Mouse (Mus musculus) thymus, adult 2 months (tissue): ENCODE data around the gene Pgpep1l. TPM values are rescaled to one million over a fixed set of nuclear protein-coding genes. Genes with fewer than 3 reads are reported as not detected.

Experiments used
- DNase-seq: peaks from one replicate; pipeline ENCODE4 v3.0.0; 2021
- H3K27ac ChIP-seq: fragments of 200-500 bp; 2 replicates; pipeline ENCODE4 v1.5.1; 2012; ENCODE audit warnings: low read length, control low read depth; ENCODE audit not compliant: control insufficient read depth, insufficient read depth
- H3K27me3 ChIP-seq: fragments of 200-500 bp; 2 replicates; pipeline ENCODE4 v1.6.1; 2012; ENCODE audit warnings: mild to moderate bottlenecking, low read length, moderate library complexity, mixed read lengths; ENCODE audit not compliant: control insufficient read depth, insufficient read depth
- H3K36me3 ChIP-seq: fragments of 200-500 bp; 2 replicates; pipeline ENCODE4 v1.6.1; 2012; ENCODE audit warnings: mild to moderate bottlenecking, low read length, moderate library complexity; ENCODE audit not compliant: control insufficient read depth, insufficient read depth
- H3K4me1 ChIP-seq: fragments of 200-500 bp; replicated peaks from 2 replicates; pipeline ENCODE4 v1.6.1; 2012; ENCODE audit warnings: low read length; ENCODE audit not compliant: control insufficient read depth, insufficient read depth
- H3K4me3 ChIP-seq: fragments of 200-500 bp; 2 replicates; pipeline ENCODE4 v1.5.1; 2012; ENCODE audit warnings: mild to moderate bottlenecking, low read length, control low read depth, moderate library complexity; ENCODE audit not compliant: control insufficient read depth, insufficient read depth
- CTCF ChIP-seq: fragments of 200-500 bp; IDR thresholded peaks from 2 replicates; pipeline ENCODE4 v1.5.1; 2012; ENCODE audit warnings: mild to moderate bottlenecking, control low read depth, low read length, moderate library complexity, borderline replicate concordance; ENCODE audit not compliant: control insufficient read depth, poor library complexity, insufficient read depth; ENCODE audit errors: extremely low read depth
- POLR2A ChIP-seq: fragments of 200-500 bp; IDR thresholded peaks from 2 replicates; pipeline ENCODE4 v1.6.1; 2012; ENCODE audit warnings: mild to moderate bottlenecking, low read length, control low read depth, moderate library complexity; ENCODE audit not compliant: control insufficient read depth, poor library complexity, insufficient read depth; ENCODE audit errors: extremely low read depth
- WGBS: fragments of 180-500 bp; shearing (Covaris S2); methylation state at CpG from one replicate; pipeline ENCODE4 v1.1.7; 2018; 5-methylcytosine and 5-hydroxymethylcytosine counted together
- polyA plus RNA-seq: library from polyadenylated mRNA; depleted of rRNA; stranded (reverse); fragments of >200 nt; gene quantifications from 2 replicates; pipeline ENCODE4 v1.2.3, GENCODE M21; 2012; rRNA removed

Gene Pgpep1l
- polyA plus RNA-seq, 1 experiment = 1.5 TPM

DNA sequence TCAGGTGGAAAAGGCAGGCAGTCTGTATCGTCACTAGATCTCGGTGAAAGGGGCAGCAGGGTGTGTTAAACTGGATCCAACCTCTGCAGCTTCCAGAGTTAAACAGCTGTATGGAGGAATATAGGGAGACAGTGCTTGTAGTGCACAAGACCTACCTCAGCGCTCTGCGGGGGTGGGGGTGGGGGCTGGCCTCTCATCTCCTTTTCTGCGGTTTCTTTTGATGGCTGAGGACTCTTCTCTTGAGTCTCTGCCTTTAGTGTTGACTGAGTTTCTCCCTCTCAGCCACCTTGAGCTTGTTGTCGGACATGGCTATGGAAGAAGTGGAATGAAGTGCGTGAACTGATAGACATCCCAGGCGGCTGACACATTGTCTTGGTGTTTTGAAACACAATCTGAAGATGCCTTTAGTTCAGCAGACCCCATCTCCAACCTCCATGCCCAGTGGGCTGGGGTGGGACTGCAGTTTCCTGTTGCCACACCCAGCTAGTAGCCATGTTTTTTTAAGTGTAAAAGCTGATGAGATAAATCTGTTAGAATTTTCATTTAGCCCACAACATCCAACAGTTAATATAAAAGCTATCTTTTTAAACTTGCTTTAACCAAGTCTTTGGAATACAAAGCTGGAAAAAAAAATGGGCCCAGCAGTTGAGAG lies 58.1 kb downstream of the Pgpep1l start:
- Histone ChIP-seq H3K4me3 (no peak overlapping the region), H3K4me1 (peaks cover 28% of the 10 kb centered on the region), H3K27me3 (no peaks in the 10 kb centered on the region), H3K27ac (no peak overlapping the region), H3K36me3 (no peaks in the 10 kb centered on the region; the same call in 1 of the 2 replicates)
- WGBS = 59% methylated on average over 8 of the region's 8 CpGs
- TF ChIP-seq CTCF (no peak), POLR2A (no peak)
- no peak for DNase-seq

DNA sequence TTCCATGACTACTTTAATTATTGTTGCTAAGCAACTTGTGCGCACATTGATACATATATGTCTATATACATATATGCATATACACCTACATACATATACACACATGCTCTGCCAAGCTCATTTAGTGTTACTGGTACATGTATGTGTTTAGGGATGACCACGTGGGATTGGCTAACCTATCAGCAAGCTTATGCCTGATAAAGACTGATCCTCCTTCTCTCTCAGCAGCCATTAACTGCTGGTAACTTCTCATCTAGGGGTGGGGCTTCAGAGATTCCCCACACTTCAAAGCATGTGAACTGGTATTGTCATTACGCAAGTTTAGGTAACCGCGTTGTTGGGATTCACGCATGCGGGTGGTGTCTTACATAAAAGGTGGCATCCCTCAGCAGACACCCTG lies 64.4 kb downstream of the Pgpep1l start:
- Histone ChIP-seq H3K27ac (no peak overlapping the region), H3K36me3 (no peaks in the 10 kb centered on the region; the same call in 1 of the 2 replicates), H3K27me3 (no peaks in the 10 kb centered on the region), H3K4me3 (no peak overlapping the region), H3K4me1 (no peaks in the 10 kb centered on the region)
- DNase-seq = no peak
- no peak for TF ChIP-seq CTCF
- WGBS = over 99% methylated on average over 7 of the region's 7 CpGs

DNA sequence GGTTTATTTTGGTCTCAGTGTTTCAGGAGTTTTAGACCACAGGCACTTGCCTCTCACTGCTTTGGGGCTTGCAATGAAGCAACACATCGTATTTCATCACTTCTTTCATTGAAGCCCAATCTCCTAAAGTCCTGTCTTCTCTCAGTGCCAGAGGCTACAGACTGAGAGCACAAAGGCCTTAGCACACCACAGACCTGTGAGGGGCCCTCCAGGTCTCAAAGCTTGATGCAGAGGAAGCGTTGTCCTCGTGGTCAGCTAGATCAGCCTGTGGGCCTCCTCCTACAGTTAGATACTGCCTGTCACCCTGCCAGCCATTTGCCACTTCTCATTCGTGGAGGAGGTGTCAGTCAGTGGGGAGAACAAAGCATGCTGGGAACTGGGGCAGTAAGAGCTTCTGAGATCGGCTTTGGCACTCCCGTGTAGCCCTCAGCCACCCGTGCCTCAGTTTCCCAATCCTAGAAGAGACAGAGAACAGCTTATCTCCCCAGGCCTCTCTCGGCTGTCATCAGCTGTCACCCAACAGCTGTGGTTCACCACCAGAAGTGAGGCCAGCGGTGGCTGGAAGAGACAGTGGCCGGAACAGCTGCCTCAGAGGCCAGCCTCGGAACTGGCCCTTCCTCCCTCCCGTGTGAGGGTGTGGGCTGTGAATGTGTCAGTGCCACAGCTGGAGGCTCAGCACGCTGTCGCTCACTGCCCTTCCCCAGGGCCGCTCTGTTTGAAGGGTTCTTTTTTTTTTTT lies 69.9 kb downstream of the Pgpep1l start:
- H3K36me3 ChIP-seq = peaks cover 4% of the 10 kb centered on the region; the same call in 1 of the 2 replicates
- 79% methylated on average over 15 of the region's 15 CpGs for WGBS
- H3K27me3 ChIP-seq = no peaks in the 10 kb centered on the region
- DNase-seq = no peak
- no peak for TF ChIP-seq CTCF
- no peak for TF ChIP-seq POLR2A
- H3K4me3 ChIP-seq = no peak overlapping the region
- H3K4me1 ChIP-seq = peaks cover 20% of the 10 kb centered on the region
- H3K27ac ChIP-seq = no peak overlapping the region

DNA sequence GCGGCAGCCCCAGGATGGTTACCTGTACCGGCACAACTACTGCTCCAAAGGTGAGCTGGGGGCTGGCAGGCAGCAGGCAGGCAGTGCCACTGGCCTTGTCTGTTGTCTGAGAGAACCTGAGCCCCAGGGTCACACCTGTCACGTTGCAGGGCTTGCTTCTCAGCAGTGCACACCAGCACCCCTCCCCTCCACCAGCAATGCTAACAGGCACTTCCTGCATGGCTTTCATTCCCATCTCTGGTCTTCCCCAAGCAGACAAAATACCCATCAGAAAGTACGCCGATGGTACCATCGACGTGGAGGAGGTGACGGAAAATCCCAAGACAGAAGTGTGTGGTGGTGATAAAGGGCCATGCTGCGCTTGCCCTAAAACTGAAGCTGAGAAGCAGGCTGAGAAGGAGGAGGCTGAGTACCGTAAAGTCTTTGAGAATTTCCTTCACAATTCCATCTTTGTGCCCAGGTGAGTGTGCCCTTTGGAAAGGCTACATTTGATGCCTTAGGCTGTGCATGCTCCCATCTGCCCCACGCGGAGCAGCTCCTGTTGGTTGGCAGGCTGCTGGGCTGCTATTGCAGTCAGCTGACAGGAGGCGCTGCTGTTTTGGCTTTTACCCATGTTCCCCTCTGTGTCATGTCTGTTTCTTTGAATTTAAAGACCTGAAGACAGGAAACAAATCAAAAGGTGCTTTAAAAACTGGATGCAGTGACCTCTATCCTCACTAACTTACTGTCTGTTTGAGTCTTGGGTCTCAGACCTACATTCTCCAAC lies 74.2 kb downstream of the Pgpep1l start:
- TF ChIP-seq CTCF (peak; percentile 53; the same call in 1 of the 2 replicates), POLR2A (no peak)
- Histone ChIP-seq H3K4me3 (no peak overlapping the region), H3K36me3 (0 out of 2 replicates have a peak, but pooled peaks cover 4% of the 10 kb centered on the region), H3K4me1 (peaks cover 20% of the 10 kb centered on the region), H3K27ac (no peak overlapping the region), H3K27me3 (no peaks in the 10 kb centered on the region)
- DNase-seq = peak; percentile 50
- 61% methylated on average over 13 of the region's 13 CpGs for WGBS

DNA sequence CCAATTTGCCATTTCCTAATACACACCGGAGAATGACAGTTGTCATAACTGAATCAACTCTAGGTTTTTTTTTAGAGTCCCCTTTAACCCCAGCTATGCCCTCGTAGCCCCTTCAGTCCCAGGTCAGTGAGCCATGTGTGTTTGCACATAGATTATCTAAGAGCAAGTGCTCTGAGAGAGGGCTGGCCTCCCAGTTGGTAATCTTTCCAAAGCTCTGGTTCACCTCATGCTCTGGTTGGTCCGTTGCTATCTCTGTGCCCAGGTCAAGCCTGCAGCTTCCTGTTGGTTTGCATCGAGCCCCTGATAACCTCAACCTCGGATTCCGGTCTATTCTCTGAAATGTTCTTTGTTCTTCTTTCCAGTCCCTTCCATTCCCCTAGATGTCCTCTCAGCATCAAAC lies 74.8 kb downstream of the Pgpep1l start:
- Histone ChIP-seq H3K4me3 (no peak overlapping the region), H3K36me3 (0 out of 2 replicates have a peak, but pooled peaks cover 4% of the 10 kb centered on the region), H3K27ac (no peak overlapping the region), H3K27me3 (no peaks in the 10 kb centered on the region), H3K4me1 (peaks cover 20% of the 10 kb centered on the region)
- 39% methylated on average over 6 of the region's 6 CpGs for WGBS
- no peak for TF ChIP-seq POLR2A
- no peak for TF ChIP-seq CTCF
- no peak for DNase-seq

Other genes starting within 250 kb of the Pgpep1l start
- gene Fam169b, start 9.6 kb upstream of the Pgpep1l start, polyA plus RNA-seq = 111 and 114 TPM in 2 replicates